Mouse (Mus musculus) kidney, adult 2 months (tissue): ENCODE results near the gene Gm7694. TPM values are rescaled to one million over a fixed set of nuclear protein-coding genes. Genes with fewer than 3 reads are reported as not detected.

Experiments
- DNase-seq: peaks from one replicate; pipeline ENCODE4 v3.0.0; 2021
- H3K27ac ChIP-seq: fragments of 200-500 bp; 2 replicates; pipeline ENCODE4 v1.5.1; 2012; ENCODE audit warnings: low read depth, low read length, control low read depth, inconsistent platforms; ENCODE audit not compliant: insufficient read depth
- H3K27me3 ChIP-seq: fragments of 200-500 bp; replicated peaks from 2 replicates; pipeline ENCODE4 v1.6.1; 2012; ENCODE audit warnings: mild to moderate bottlenecking, moderate library complexity, low read length, inconsistent platforms; ENCODE audit not compliant: control insufficient read depth, insufficient read depth
- H3K36me3 ChIP-seq: fragments of 200-500 bp; 2 replicates; pipeline ENCODE4 v1.6.1; 2012; ENCODE audit warnings: mild to moderate bottlenecking, moderate library complexity, low read length, inconsistent platforms; ENCODE audit not compliant: control insufficient read depth, insufficient read depth
- H3K4me1 ChIP-seq: fragments of 200-500 bp; 2 replicates; pipeline ENCODE4 v1.6.1; 2011; ENCODE audit warnings: low read length; ENCODE audit not compliant: control insufficient read depth, insufficient read depth
- H3K4me3 ChIP-seq: fragments of 200-500 bp; 2 replicates; pipeline ENCODE4 v1.5.1; 2011; ENCODE audit warnings: mild to moderate bottlenecking, low read depth, low read length, control low read depth; ENCODE audit not compliant: insufficient read depth
- CTCF ChIP-seq: fragments of 200-500 bp; conservative IDR thresholded peaks from 2 replicates; pipeline ENCODE4 v1.5.1; 2011; ENCODE audit warnings: low read depth, mild to moderate bottlenecking, control low read depth, low read length, moderate library complexity, mixed read lengths; ENCODE audit not compliant: insufficient read depth, insufficient read length
- POLR2A ChIP-seq: fragments of 200-500 bp; IDR thresholded peaks from one replicate; pipeline ENCODE4 v1.6.1; 2011; ENCODE audit warnings: low read depth, low read length, control low read depth
- WGBS: fragments of 180-500 bp; shearing (Covaris S2); methylation state at CpG from one replicate; pipeline ENCODE4 v1.1.7; 2018; 5-methylcytosine and 5-hydroxymethylcytosine counted together
- polyA plus RNA-seq: library from polyadenylated mRNA; depleted of rRNA; stranded (reverse); fragments of >200 nt; gene quantifications from 2 replicates; pipeline ENCODE4 v1.2.3, GENCODE M21; 2012; rRNA removed

The Gm7694 gene
- polyA plus RNA-seq, 1 experiment = 14.5 TPM

DNA sequence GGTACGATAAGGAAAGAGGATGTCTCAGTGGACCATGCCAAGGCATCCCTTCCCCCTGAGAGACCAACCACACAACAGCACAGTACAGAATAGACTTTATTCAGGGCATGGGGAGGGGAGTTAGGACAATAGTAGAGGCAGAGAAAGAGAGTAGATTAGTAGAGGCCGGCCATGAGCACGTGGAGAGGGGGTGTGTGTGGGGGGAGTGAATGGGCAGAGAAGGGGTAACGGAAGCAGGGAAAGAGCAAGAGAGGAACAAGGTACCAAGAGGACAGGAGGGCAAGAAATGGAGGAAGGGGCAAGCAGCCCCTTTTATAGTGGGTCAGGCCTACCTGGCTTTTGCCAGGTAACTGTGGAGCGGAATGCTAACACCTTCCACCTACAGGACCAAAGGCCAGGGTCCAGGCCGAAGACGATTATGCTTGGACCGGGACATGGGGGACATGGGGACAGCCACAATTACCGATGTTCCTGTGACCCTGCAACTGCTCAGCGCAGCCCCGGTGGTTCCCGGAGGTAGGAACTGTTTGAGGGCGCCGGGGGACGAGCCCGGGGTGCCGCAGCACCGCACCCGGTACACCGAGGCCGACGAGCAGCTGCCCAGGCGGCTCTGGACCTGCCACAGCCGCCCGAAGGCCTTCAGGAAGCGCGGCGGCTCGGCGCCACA, 51.1 kb downstream of the Gm7694 start:
- no peak for TF ChIP-seq CTCF
- TF ChIP-seq POLR2A = no peak
- 34% methylated on average over 30 of the region's 30 CpGs for WGBS
- DNase-seq = no peak
- Histone ChIP-seq H3K4me3 (peak overlapping the region; percentile 84), H3K27me3 (no peaks in the 10 kb centered on the region), H3K4me1 (no peaks in the 10 kb centered on the region; the same call in 1 of the 2 replicates), H3K36me3 (no peaks in the 10 kb centered on the region), H3K27ac (no peak overlapping the region)

Other genes starting within 250 kb of the Gm7694 start
- 9.5 and 9.7 TPM in 2 replicates for gene Ddr2, start 195.6 kb downstream of the Gm7694 start, polyA plus RNA-seq
- gene Uap1, start 131.4 kb downstream of the Gm7694 start, polyA plus RNA-seq = 31.6 and 34.3 TPM in 2 replicates
- gene Uhmk1, start 90.9 kb downstream of the Gm7694 start, polyA plus RNA-seq = 20.8 and 27.6 TPM in 2 replicates
- gene Sh2d1b2, start 73.6 kb downstream of the Gm7694 start, polyA plus RNA-seq = not detected in 2 replicates
- 0.37 and 0.50 TPM in 2 replicates for gene Sh2d1b1, start 29.0 kb downstream of the Gm7694 start, polyA plus RNA-seq
- gene Spata46, start 2.5 kb upstream of the Gm7694 start, polyA plus RNA-seq = 0.17 and 0.26 TPM in 2 replicates